Mouse (Mus musculus) naive thymus-derived CD4-positive, alpha-beta T cell, adult 2 months (primary cell): Measurements from ENCODE around the gene Nenf.
A peak's percentile ranks its signal among the peaks of the same experiment; 100 is the strongest.

Source experiments
- DNase-seq: peaks from one replicate; pipeline ENCODE4 v3.0.0-alpha.2; 2011; ENCODE audit warnings: low read depth

Nenf gene

GRCm38 (mm10) chr1:191318686-191319085, 692 bp upstream of the Nenf start:
- DNase-seq = no peak

GRCm38 (mm10) chr1:191316818-191317217, 1.2 kb downstream of the Nenf start:
- no peak for DNase-seq

- no peak for DNase-seq
Observed at GRCm38 (mm10) chr1:191313926-191314325, 4.1 kb downstream of the Nenf start.

DNA sequence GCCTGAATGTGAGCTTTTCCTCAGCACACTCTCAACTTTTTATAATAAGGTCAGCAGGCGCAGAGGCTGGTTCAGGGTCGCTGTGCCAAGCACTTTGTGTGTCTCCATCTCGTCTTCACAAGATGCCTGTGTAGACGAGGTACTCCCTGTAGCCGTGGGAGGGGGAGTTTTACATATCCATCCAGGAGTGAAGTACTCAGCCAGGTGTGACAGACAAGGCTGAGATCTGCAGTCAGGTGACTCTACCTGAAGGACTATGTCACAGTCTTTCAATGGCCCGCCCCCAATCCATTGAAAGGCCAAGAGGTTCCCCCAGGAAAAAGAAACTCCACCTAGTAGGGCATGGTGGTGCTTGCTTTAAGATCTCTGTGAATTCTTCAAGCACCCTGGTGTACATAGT, 4.8 kb downstream of the Nenf start:
- DNase-seq = no peak

DNA sequence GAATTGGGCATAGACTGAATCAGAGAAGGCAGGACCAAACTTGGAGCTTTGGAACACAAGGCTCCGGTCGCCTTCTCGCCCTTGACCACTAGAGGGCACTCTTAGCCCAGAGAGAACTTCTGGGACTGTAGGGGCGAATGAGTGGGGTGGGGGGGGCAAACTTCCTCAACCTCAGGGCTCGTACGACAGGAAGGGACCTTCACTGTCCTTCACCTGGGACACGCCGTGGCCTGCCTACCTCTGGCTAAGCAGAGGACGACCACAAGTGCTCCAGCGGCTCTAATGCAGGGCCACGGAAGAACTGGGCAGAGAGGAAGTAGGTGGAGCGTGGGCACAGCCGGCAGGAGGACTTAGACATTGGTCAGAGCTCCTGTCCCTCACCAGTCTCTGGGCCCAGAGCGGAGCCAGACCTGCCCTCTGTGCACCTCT, 5.5 kb downstream of the Nenf start:
- peak; percentile 93 for DNase-seq

DNA sequence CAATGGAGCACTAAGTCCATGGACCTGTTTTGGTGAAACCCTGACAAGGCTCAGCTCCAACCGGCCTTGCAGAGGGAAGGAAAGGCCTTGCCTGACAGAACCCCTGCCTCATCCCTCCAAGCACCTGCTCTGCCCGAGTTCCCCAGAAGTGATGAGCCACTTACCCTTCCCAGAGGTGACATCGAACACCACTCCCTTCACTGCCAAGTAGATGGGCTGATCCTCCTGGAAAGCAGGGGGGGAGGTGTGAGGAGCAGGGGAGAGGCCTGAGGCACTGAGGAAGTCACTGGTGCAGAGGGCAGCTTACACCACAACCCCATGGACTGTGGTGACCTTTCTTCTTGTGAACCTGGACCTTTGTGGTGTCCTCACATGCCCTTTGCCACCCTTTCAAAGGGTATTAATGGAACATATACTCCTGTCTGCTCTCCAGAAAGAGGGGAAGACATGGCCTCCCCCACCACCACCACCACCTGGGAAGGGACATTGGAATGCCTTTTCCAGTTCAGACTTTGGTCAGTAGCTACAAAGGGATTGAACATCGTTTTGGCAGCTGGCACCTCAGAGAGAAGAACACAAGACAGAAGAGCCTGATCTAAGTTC, 6.6 kb downstream of the Nenf start:
- no peak for DNase-seq

- no peak for DNase-seq
Observed at GRCm38 (mm10) chr1:191307766-191308455, 10.1 kb downstream of the Nenf start.

- no peak for DNase-seq
Observed at GRCm38 (mm10) chr1:191306316-191306715, 11.7 kb downstream of the Nenf start.

DNA sequence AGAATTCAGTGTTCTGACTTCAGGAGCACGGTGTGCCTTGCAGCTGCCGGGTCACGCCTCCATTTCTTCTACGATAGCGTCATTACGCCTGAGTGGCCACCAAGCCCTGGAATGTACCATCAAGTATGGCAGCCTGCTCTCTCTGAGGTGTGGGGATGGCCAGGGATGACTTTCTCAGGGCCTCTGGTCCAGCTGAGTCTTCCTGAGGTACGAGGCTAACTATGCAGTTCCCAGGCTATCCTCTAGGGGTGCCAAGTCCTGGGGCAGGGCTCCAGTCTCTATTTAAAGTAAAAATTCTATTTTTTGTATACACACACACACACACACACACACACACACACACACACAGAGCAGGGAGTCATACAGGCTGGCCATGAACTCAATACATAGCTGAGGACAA, 12.4 kb downstream of the Nenf start:
- DNase-seq = peak; percentile 57

DNA sequence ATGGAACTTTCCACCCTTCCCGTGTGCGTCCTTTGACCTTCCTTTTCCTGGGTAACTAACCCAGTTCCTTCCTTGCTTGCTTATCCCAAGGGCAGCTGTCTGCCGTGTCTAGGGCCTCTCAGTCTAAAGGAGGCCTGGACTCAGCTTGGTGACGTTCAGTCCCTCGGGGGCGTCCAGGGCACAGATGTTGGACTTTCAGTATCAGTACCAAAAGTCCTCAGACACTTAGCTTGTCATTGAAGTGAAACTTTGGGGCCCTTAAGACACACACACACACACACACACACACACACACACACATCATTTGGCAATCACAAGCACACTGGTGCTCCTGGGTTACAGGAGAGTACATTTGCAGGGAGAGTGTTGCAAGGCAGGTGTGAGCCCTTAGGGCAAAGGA, 13.8 kb downstream of the Nenf start:
- no peak for DNase-seq

DNA sequence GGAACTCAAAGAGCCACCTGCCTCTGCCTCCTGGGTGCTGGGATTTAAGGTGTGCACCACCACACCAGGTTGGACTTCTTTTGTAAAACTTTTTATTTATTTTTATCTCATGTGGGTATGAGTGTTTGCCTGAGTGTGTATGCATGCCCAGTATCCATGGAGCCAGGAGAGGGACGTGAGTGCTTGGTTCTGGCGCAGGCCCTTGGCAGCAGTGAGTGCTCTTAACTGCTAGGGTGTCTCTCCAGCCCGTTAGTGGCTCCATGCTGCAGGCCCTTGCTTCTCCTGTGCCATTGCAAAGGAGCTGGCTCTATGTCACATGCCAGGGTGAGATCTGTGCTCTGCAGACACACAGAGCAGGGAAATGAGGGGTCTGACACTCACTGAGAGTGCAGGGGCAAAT, 14.3 kb downstream of the Nenf start:
- DNase-seq = no peak

DNA sequence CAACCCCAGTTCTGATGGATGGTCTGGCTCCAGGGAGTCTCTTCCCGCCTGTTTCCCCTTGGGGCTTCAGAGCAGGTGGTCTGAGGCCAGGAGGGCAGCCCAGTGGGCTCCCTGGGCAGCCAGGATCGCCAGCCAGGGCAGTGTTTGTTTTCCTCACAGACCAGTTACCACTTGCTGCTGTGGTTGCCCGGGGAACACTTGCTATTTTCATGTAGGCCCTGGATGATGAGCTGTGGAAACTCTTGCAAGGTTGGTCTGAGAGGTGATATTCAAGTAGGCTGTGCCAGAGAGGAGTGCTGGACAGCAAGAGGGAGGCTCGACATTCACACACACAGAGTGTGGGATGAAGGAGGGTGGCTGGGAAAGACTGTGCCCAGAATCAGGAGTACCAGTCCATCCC, 16.1 kb downstream of the Nenf start:
- DNase-seq = no peak

GRCm38 (mm10) chr1:191299215-191299942, 18.6 kb downstream of the Nenf start:
- DNase-seq = no peak

DNA sequence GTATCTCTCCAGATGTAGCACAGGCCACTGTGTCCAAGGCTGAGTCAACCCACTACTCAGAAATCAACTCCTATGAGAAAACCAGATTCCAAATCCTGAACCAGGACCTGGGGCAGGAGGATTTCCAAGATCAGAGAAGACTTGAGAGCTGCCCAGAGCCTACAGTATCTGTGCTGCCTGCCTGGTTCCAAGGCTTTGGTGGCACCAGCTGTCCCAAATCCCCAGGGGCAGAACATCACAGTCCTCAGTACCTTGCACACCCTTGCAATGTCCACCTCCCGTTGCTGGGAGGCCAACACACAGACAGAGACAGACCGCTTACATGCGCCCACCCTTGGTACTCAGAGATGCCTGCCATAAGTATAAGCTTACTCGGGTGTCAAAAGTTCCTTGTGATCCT, 19.7 kb downstream of the Nenf start:
- DNase-seq = no peak

DNA sequence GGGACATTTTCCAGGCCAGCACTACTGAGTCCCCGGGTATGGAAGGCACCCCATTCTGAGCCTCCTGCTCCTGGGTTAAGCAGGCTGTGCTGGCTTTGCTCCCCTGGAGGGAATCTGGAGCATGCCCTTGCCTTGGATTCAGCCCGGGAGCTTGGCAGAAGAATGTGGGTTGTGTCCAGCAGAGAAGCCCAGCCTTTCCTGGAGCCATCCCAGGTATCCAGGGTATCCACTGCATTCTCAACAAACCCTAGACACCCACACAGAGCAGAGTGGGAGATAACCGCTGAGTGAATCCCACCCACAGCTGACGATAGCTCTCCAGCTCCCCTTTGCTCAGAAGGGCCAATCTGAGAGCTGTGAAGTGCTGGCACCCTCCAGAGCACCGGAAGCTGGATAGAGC, 21.5 kb downstream of the Nenf start:
- DNase-seq = no peak

DNA sequence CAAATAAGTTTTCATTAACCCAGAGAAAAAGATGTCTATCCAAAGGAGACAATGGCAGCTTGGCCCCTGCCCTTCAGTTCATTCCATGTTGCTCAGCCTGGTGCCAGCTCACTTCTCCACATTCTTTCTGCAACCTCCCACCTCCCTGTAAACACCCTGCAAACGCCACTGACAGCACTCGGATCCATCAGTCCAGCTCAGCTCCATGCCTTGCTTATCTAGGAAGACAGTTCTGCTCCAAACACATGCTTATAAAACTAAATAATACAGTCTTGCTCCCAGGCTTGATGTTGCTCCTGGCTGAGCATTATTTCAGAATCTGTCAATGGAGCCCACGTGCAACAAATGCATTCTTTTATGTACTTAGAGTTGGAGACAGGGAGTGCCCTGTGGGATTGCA, 22.2 kb downstream of the Nenf start:
- DNase-seq = no peak

DNA sequence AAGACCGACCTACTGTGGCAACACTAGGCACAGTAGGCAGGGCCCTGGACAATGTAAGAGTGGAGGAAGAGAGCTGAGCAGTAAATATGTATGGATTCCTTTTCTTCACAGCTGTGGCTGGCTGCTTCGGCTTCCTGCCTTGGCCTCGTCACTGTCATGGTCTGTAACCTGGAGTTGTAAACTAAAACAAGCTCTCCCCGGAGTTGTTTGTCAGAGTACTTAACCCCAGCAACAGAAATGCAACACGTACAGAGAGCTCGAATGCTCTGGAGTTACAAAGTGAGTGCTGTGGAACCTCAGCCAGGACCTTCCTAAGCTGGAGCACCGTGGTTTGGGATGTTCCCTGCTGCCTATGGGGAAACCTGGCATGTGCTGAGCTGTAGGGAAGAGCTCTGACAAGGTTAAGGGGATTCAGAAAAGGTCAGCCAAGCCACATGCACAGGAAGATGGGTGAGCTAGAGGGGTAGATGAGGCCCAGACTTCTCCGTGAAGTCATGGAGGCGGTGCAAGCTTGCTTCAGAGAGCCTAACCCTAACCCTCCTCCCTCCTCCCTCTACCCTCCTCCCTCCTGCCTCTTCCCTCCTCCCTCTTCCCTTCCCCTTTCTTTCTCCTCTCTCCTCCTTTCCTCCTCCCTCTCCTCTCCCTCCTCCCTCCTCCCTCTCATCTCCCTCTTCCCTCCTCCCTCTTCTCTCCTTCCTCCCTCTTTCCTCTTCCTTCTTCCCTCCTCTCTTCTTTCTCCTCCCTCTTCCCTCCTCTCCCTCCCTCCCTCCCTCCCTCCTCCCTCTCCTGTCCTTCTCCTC, 23.8 kb downstream of the Nenf start:
- DNase-seq = no peak

DNA sequence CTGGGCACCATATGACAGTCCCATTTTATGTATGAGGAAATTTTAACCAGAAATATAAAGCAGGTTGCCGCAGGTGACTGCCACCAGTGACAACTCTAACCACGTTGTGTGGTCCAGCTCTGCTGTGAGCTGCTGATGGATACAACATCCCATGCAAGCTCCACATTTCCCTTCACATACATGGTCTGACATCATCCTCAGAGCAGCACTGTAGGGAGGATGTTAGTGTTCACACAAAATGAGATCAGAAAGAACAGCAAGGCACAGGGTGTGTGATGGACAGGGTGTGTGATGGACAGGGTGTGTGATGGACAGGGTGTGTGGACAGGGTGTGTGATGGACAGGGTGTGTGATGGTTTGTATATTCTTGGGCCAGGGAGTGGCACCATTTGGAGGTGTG, 24.9 kb downstream of the Nenf start:
- DNase-seq = no peak

- DNase-seq = no peak
Observed at GRCm38 (mm10) chr1:191292348-191292747, 25.6 kb downstream of the Nenf start.

DNA sequence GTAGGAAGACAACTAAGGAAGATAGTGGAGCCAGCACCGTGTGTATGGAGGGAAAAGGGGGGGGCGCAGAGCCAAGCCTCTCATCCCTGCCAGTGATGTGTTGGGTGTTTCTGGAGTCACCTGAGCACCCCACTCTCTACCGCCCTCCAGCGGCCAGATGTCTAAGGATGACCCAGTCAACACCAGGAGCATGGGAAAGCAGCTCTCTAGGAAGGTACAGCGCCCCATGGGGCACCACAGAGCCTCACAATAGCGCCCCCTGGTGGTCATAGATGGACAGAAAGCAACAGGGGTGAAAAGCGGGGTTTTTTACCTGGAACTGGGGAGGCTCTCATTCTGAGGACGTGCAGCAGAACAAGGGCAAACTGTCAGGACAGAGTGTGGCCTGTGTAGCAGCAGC, 29.2 kb downstream of the Nenf start:
- peak; percentile 75 for DNase-seq

DNA sequence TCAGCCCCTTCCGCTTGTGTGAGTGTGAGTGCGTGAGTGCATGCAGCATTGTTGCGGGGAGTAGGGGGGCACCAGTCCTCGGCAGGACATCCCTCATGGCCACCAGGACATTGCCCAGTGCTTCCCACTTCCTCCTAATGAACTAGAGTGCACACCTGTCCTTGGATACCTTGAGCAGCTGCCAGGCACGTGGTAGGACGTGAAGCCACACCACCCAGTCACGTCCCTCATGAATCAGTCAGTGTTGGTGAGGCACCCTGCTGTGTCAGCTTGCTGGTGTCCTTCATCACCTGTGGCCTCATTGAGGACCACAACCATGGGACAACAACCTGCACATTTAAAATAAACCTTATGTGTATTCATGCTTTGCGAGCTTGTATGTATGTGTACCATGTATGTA, 33.5 kb downstream of the Nenf start:
- no peak for DNase-seq
